Mouse (Mus musculus): ENCODE data around the gene Ckap4. TPM values are rescaled to one million over a fixed set of nuclear protein-coding genes. Genes with fewer than 3 reads are reported as not detected.
"Not testable (repeated sequence)": the region's sequence is repeated elsewhere in the genome, so short reads cannot be mapped to it uniquely, and the experiment has no call there.

Gene Ckap4
- polyA plus RNA-seq, 1 experiment from 2014 or later: 177 TPM

DNA sequence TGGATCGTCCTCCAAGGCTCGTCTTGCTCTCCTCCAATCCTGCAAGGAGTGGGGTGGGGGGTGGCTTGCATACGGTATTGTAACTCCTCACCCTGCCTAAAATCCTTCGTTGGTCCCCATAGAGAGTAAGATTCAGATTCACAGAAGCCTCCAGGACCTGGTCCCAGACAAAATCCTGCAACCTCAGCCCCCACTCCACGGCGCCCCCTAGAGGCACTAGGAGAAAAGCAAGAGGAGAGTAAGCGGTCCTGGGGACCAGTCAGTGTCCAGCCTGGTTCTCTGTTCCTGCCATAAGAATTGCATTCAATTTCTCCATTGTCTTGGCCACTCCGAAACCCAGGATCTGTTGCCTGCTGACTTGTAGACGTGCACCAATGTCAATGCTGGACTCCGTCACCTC lies 10.2 kb downstream of the Ckap4 start:
- no peak overlapping the region for H3K9ac ChIP-seq
- no peak overlapping the region for H3K4me2 ChIP-seq
- no peaks in the 10 kb centered on the region for H3K4me1 ChIP-seq (ENCODE audit: insufficient read depth)
- H3K36me3 ChIP-seq (ENCODE audit: insufficient read depth): peaks cover 55% of the 10 kb centered on the region
- no peak overlapping the region for H3K27ac ChIP-seq (ENCODE audit: low read depth)
- peak; percentile 60 for TF ChIP-seq CTCF (IDR thresholded peaks at IDR 0.05; ENCODE audit: low read depth)
- DNase-seq: no peak
- 48% methylated on average over 10 of the region's 10 CpGs for WGBS
- H3K27me3 ChIP-seq (ENCODE audit: insufficient read depth, low read length): no peaks in the 10 kb centered on the region
- no peaks in the 10 kb centered on the region for H3K9me3 ChIP-seq (ENCODE audit: low read depth, low read length)
- ATAC-seq (ENCODE audit: insufficient read depth): no peak
- no peak overlapping the region for H3K4me3 ChIP-seq (ENCODE audit: low read depth, low read length)

DNA sequence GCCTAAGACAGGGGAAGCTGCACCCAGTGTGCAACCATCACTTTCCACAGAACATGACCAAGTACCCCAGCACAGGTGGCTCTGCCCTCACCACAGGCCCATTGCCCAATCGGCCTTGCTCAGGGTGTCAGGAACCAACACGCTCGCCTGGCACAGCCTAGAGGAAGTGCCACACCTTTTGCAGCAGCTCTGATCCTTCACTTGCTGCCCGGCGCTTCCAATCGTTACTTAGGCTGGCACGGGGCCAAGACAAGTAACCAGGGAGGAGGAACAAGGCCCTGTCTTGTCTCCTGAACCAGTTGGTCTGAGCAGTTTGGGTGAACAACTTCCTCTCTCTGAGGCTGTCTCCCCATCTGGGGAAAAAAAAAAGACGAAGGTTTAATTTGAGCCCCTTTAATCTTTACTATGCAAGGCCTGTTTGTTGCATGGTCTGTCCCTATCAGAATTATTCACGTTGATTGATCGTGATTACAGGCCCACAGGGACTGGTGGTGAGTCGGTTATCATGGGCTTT lies 17.4 kb downstream of the Ckap4 start:
- Histone ChIP-seq H3K9me3 (ENCODE audit: low read depth, low read length) (no peaks in the 10 kb centered on the region), H3K4me2 (no peak overlapping the region), H3K27ac (ENCODE audit: low read depth) (no peak overlapping the region), H3K9ac (no peak overlapping the region), H3K4me1 (ENCODE audit: insufficient read depth) (no peaks in the 10 kb centered on the region), H3K27me3 (ENCODE audit: insufficient read depth, low read length) (no peaks in the 10 kb centered on the region), H3K4me3 (ENCODE audit: low read depth, low read length) (no peak overlapping the region), H3K36me3 (ENCODE audit: insufficient read depth) (no peaks in the 10 kb centered on the region)
- no peak for TF ChIP-seq CTCF (IDR thresholded peaks at IDR 0.05; ENCODE audit: low read depth)
- 37% methylated on average over 11 of the region's 11 CpGs for WGBS
- DNase-seq: peak; percentile 57
- peak; percentile 57; the same call in 1 of the 2 replicates for ATAC-seq (ENCODE audit: insufficient read depth)

- H3K27me3 ChIP-seq (ENCODE audit: insufficient read depth, low read length); H3K9ac ChIP-seq; H3K36me3 ChIP-seq (ENCODE audit: insufficient read depth); DNase-seq; H3K4me2 ChIP-seq; H3K4me1 ChIP-seq (ENCODE audit: insufficient read depth); H3K27ac ChIP-seq (ENCODE audit: low read depth); H3K4me3 ChIP-seq (ENCODE audit: low read depth, low read length); H3K9me3 ChIP-seq (ENCODE audit: low read depth, low read length): not testable (repeated sequence)
- WGBS: 51% methylated on average over 1 of the region's 1 CpGs
- ATAC-seq (ENCODE audit: insufficient read depth): peak; percentile 48; the same call in 1 of the 2 replicates
These were observed 17.9 kb downstream of the Ckap4 start for GRCm38 (mm10) chr10:84515980-84516379.

DNA sequence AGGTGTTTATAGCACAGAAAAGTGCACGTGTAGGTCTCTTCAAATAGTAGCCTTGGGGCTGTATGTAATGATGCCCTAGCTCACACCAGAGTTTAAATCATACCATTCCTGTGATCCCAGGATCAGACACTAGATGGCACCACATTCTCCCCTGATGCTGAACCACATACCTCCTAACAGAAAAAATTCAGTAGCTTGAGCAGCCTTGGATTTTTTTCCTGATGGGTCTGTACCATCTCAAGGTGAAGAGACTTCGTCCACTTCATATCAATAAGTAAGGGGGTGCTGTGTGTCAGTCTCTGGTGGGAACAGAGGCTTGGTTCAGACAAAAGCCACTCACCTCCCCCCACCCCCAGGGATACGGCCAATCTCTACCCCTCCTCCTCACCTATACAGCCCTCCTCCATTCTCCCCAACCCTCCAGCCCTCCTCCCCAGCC lies 18.3 kb downstream of the Ckap4 start:
- no peak overlapping the region for H3K9ac ChIP-seq
- ATAC-seq (ENCODE audit: insufficient read depth): peak; percentile 69; the same call in 1 of the 2 replicates
- WGBS: 20% methylated on average over 3 of the region's 3 CpGs

GRCm38 (mm10) chr10:84514038-84514578 lies 19.8 kb downstream of the Ckap4 start:
- 35% methylated on average over 5 of the region's 5 CpGs for WGBS

More for the DNA sequence above, 18.3 kb downstream of the Ckap4 start:
- TF ChIP-seq CTCF (IDR thresholded peaks at IDR 0.05; ENCODE audit: low read depth): peak; percentile 83
- Histone ChIP-seq H3K4me1 (ENCODE audit: insufficient read depth) (no peaks in the 10 kb centered on the region), H3K27me3 (ENCODE audit: insufficient read depth, low read length) (no peaks in the 10 kb centered on the region), H3K27ac (ENCODE audit: low read depth) (no peak overlapping the region), H3K4me3 (ENCODE audit: low read depth, low read length) (no peak overlapping the region), H3K36me3 (ENCODE audit: insufficient read depth) (no peaks in the 10 kb centered on the region), H3K4me2 (no peak overlapping the region), H3K9me3 (ENCODE audit: low read depth, low read length) (no peaks in the 10 kb centered on the region)
- peak; percentile 94 for DNase-seq

DNA sequence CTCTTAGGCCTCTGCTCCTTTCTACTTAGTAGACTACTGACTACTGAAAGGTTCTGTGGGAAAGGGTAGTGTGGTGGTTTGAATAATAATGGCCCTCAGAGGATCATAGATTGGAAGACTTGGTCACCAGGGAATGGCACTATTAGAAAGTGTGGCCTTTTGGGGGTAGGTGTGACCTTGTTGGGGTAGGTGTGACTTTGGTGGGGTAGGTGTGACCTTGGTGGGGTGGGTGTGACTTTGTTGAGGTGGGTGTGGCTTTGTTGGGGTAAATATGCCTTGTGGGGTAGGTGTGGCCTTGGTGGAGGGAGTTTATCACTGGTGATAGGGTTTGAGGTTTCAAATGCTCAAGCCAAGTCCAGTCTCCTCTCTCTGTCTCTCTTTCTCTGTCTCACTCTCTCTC lies 21.1 kb downstream of the Ckap4 start:
- no peaks in the 10 kb centered on the region for H3K9me3 ChIP-seq (ENCODE audit: low read depth, low read length)
- no peaks in the 10 kb centered on the region for H3K27me3 ChIP-seq (ENCODE audit: insufficient read depth, low read length)
- H3K4me3 ChIP-seq (ENCODE audit: low read depth, low read length): no peak overlapping the region
- H3K36me3 ChIP-seq (ENCODE audit: insufficient read depth): no peaks in the 10 kb centered on the region
- H3K9ac ChIP-seq: no peak overlapping the region
- H3K4me2 ChIP-seq: no peak overlapping the region
- ATAC-seq (ENCODE audit: insufficient read depth): no peak
- DNase-seq: no peak
- no peak for TF ChIP-seq CTCF (IDR thresholded peaks at IDR 0.05; ENCODE audit: low read depth)
- no peaks in the 10 kb centered on the region for H3K4me1 ChIP-seq (ENCODE audit: insufficient read depth)
- no peak overlapping the region for H3K27ac ChIP-seq (ENCODE audit: low read depth)

More at GRCm38 (mm10) chr10:84514038-84514578, 19.8 kb downstream of the Ckap4 start:
- H3K9ac ChIP-seq: no peak overlapping the region
- H3K9me3 ChIP-seq (ENCODE audit: low read depth, low read length): no peaks in the 10 kb centered on the region
- H3K4me3 ChIP-seq (ENCODE audit: low read depth, low read length): no peak overlapping the region
- DNase-seq (peak; percentile 81), ATAC-seq (ENCODE audit: insufficient read depth) (no peak)
- no peak overlapping the region for H3K4me2 ChIP-seq
- peak; percentile 87 for TF ChIP-seq CTCF (IDR thresholded peaks at IDR 0.05; ENCODE audit: low read depth)
- H3K27ac ChIP-seq (ENCODE audit: low read depth): no peak overlapping the region
- no peaks in the 10 kb centered on the region for H3K27me3 ChIP-seq (ENCODE audit: insufficient read depth, low read length)
- H3K36me3 ChIP-seq (ENCODE audit: insufficient read depth): no peaks in the 10 kb centered on the region
- no peaks in the 10 kb centered on the region for H3K4me1 ChIP-seq (ENCODE audit: insufficient read depth)

GRCm38 (mm10) chr10:84508603-84509002 lies 25.3 kb downstream of the Ckap4 start:
- no peak for TF ChIP-seq CTCF (IDR thresholded peaks at IDR 0.05; ENCODE audit: low read depth)
- H3K36me3 ChIP-seq (ENCODE audit: insufficient read depth): no peaks in the 10 kb centered on the region
- no peak for ATAC-seq (ENCODE audit: insufficient read depth)
- no peaks in the 10 kb centered on the region for H3K27me3 ChIP-seq (ENCODE audit: insufficient read depth, low read length)
- WGBS: 74% methylated on average over 1 of the region's 1 CpGs
- no peaks in the 10 kb centered on the region for H3K4me1 ChIP-seq (ENCODE audit: insufficient read depth)
- H3K4me3 ChIP-seq (ENCODE audit: low read depth, low read length): no peak overlapping the region
- DNase-seq: no peak
- H3K27ac ChIP-seq (ENCODE audit: low read depth): no peak overlapping the region
- no peak overlapping the region for H3K4me2 ChIP-seq
- no peaks in the 10 kb centered on the region for H3K9me3 ChIP-seq (ENCODE audit: low read depth, low read length)
- no peak overlapping the region for H3K9ac ChIP-seq

Measured in lung, embryonic 14.5 days (tissue).